Mouse (Mus musculus) cerebellum, adult 9-10 months (tissue): Measurements from ENCODE around the gene Gabbr2.

Source experiments
- DNase-seq: peaks from one replicate; pipeline ENCODE4 v3.0.0; 2022

The Gabbr2 gene

DNA sequence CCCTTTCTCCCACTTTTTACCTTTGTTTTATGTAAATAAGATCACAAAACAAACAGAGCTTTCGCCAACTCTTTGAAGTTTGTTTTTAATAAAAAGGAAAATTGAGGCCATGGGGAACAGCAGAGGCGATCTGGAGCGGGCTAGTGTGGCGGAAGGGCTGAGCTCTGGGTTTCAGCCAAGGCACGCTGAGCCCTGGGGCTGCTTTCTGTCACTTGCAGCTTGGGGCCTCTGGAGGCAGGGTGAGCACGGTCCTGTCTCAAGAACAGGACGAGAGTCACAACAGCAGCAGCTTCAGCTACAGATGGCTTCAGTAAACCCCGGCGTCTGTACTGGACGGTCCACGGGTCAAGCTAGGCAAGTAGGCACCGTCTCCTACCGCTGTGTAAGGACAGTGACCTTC lies 132.8 kb downstream of the Gabbr2 start:
- peak; percentile 86 for DNase-seq

GRCm38 (mm10) chr4:46856145-46856544 lies 135.5 kb downstream of the Gabbr2 start:
- DNase-seq: no peak

GRCm38 (mm10) chr4:46854686-46855385 lies 136.8 kb downstream of the Gabbr2 start:
- DNase-seq: peak; percentile 52

GRCm38 (mm10) chr4:46853852-46854460 lies 137.7 kb downstream of the Gabbr2 start:
- DNase-seq: no peak

GRCm38 (mm10) chr4:46847745-46848144 lies 143.9 kb downstream of the Gabbr2 start:
- DNase-seq: no peak

GRCm38 (mm10) chr4:46846396-46846795 lies 145.3 kb downstream of the Gabbr2 start:
- DNase-seq: no peak

- DNase-seq: no peak
Observed at GRCm38 (mm10) chr4:46844982-46845643, 146.6 kb downstream of the Gabbr2 start.

GRCm38 (mm10) chr4:46844567-46844966 lies 147.1 kb downstream of the Gabbr2 start:
- no peak for DNase-seq

GRCm38 (mm10) chr4:46842596-46842995 lies 149.1 kb downstream of the Gabbr2 start:
- no peak for DNase-seq

DNA sequence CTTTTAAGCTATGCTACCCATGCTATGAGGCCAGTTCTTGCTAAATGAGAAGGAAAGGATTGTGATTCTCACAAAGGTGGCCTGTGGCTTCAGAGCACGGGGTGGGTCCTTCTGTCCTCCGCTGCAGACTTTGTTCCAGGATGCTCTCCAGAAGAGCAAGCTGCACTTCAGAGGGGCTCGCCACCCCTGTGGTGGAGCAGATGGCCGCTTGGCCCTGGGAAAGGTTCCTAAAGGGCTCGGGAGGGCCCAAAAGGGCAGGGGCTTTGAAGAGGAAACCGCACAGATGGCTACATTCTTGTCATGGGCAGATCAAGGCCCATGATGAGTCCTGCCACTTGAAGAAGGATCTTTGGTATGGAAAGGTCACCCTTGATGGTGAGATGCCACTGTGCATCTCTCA lies 151.5 kb downstream of the Gabbr2 start:
- peak; percentile 66 for DNase-seq

GRCm38 (mm10) chr4:46837362-46837761 lies 154.3 kb downstream of the Gabbr2 start:
- no peak for DNase-seq

DNA sequence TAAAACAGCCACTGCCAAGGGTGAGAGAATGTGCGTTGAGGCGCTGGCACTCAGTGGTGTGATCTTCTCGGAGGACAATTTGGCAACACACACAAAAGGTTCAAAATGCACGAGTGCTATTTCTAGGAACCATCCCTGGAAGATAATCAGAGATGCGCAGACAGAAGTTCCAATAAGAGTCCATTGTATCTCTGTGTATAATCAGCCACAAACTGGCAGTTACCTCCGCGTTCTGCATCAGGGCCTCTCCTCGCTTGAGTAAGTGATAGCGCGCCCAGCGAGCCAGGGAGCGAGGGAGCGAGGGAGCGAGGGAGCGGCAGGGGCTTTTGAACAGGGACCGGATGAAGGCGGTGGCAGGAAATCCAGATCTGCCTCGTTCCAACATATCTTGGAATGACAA lies 155.6 kb downstream of the Gabbr2 start:
- no peak for DNase-seq

DNA sequence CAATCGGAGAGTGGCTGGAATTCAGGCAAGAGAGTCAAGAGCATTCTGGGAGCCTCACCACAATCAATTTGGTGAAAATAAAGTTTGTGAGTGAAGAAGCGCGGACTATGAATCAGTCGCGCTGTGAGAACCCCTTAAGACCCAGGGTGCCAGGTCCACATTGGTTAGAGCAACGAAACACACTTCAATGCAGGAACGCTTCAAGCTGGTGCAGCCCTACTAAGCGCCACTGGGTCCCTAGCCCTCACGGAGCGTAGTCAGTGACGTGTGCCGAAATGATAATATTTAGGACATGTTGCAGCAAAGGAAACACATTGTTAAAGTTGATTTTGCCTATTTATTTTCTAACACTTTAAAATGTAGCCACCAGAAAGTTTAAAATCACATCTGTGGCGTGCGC lies 156.6 kb downstream of the Gabbr2 start:
- DNase-seq: no peak

- DNase-seq: no peak
Observed at GRCm38 (mm10) chr4:46832834-46833544, 158.7 kb downstream of the Gabbr2 start.

DNA sequence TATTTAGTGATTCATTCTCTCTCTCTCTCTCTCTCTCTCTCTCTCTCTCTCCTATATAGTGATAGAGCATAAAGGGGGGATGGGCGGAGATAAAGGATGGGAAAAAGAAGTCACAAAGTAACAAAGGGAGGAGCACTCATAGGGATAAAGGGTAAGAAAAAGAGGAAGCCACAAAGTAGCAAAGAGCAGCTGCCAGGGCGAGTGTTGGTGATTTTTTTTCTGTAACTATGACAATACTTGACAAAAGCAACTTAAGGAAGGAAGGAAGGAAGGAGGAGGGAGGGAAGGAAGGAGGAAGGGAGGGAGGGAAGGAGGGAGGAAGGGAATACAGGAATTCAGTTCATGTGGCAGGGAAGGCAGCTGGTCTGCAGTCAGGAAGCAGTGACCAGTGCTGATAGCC lies 162.0 kb downstream of the Gabbr2 start:
- DNase-seq: no peak

- DNase-seq: peak; percentile 59
Observed at GRCm38 (mm10) chr4:46828141-46828571, 163.5 kb downstream of the Gabbr2 start.

- peak; percentile 60 for DNase-seq
Observed at GRCm38 (mm10) chr4:46827471-46827870, 164.2 kb downstream of the Gabbr2 start.

DNA sequence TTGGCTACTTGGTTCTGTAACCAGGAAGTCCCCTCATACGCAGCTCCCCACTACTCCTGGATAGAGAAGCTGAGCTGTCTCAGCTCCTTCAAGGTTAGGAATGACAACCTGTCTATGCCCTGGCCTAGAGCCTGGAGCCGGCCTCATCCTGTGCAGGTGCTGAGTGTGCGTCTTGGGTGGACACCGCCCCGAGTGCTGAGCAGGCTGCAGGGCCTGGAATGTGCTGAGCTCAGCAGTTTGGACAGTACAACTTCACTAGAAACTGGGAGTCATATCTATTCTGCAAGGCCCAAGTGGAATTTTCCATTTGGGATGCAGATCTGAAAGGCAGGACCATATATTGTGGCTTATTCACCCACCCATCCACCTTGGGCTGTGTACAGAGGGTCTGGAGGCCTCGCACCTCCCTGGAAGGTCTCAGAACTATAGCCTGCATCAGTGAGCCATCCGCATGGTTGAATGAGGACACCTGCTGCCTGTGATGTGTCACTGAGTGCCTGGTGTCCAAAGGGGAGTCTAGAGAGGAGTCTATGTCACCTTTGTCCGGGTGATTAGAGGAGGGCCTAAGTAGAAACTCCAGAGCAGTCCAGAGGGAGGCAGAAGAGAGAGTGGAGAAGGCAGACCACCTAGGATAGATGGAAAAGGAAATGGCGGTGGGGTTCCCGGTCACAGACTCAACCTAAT lies 165.7 kb downstream of the Gabbr2 start:
- no peak for DNase-seq

GRCm38 (mm10) chr4:46823738-46824137 lies 167.9 kb downstream of the Gabbr2 start:
- DNase-seq: no peak

- DNase-seq: no peak
Observed at GRCm38 (mm10) chr4:46821709-46822108, 170.0 kb downstream of the Gabbr2 start.

GRCm38 (mm10) chr4:46814954-46815353 lies 176.7 kb downstream of the Gabbr2 start:
- peak; percentile 69 for DNase-seq

GRCm38 (mm10) chr4:46814236-46814635 lies 177.4 kb downstream of the Gabbr2 start:
- no peak for DNase-seq

DNA sequence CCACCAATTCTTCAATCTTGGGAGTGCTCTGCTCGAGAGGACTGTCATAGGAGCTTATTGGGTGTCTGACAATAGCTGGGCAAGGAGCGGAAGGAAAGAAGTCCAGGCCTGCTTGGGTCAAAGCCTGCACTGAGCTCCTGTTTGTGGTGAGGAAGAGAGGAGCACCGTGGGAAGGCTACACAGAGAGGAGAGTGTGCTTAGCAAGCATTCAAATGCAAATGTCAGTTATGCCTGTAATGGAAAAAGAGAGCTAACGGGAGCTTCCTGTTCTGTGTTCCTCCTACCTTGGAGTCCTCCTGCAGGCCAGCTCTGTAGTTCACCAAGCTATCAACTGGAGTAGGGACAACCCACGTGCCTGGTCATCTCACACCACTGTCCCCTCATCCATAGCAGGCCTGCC lies 180.5 kb downstream of the Gabbr2 start:
- DNase-seq: no peak
